Mouse (Mus musculus): ENCODE measurements around the gene Ccdc88c. TPM values are rescaled to one million over a fixed set of nuclear protein-coding genes. Genes with fewer than 3 reads are reported as not detected.

The Ccdc88c gene
- polyA plus RNA-seq, 1 experiment: 18.0 TPM

- TF ChIP-seq MYOD1 (IDR thresholded peaks at IDR 0.05; ENCODE audit: control insufficient read depth in 1 of 3, insufficient read length in 2 of 3, low read depth in 2 of 3) (no peak), TCF12 (IDR thresholded peaks at IDR 0.05; ENCODE audit: insufficient read depth, poor library complexity, severe bottlenecking) (no peak), POLR2AphosphoS2 (IDR thresholded peaks at IDR 0.05; ENCODE audit: insufficient read length, low read depth) (no peak), E2F4 (IDR thresholded peaks at IDR 0.05; ENCODE audit: insufficient read depth) (no peak), CEBPB (IDR thresholded peaks at IDR 0.05; ENCODE audit: insufficient read depth, poor library complexity, severe bottlenecking) (no peak), MAX (IDR thresholded peaks at IDR 0.05; ENCODE audit: low read depth) (no peak), SRF (IDR thresholded peaks at IDR 0.05; ENCODE audit: control insufficient read depth, insufficient read length, low read depth) (no peak), POLR2A (IDR thresholded peaks at IDR 0.05; ENCODE audit: insufficient read length, low read depth) (no peak), REST (IDR thresholded peaks at IDR 0.05; ENCODE audit: insufficient read depth, insufficient read length) (no peak)
- Histone ChIP-seq H3K79me2 (ENCODE audit: control insufficient read depth, insufficient read depth) (no peaks in the 10 kb centered on the region), H3K27me3 (ENCODE audit: control insufficient read depth, insufficient read depth, insufficient read length) (peaks cover 17% of the 10 kb centered on the region), H3K4me2 (ENCODE audit: low read depth) (no peak overlapping the region), H3K36me3 (ENCODE audit: control insufficient read depth, insufficient read depth) (no peaks in the 10 kb centered on the region), H3K4me3 (no peak overlapping the region), H3ac (ENCODE audit: control insufficient read depth, insufficient read length) (no peak overlapping the region)
Observed at GRCm38 (mm10) chr12:100883168-100883567, 145.7 kb downstream of the Ccdc88c start.

GRCm38 (mm10) chr12:100878556-100878955 is 150.3 kb downstream of the Ccdc88c start:
- Histone ChIP-seq H3K4me3 (no peak overlapping the region), H3K27me3 (ENCODE audit: control insufficient read depth, insufficient read depth, insufficient read length) (no peaks in the 10 kb centered on the region)
- TF ChIP-seq TCF12 (IDR thresholded peaks at IDR 0.05; ENCODE audit: insufficient read depth, poor library complexity, severe bottlenecking): no peak
- no peak for TF ChIP-seq REST (IDR thresholded peaks at IDR 0.05; ENCODE audit: insufficient read depth, insufficient read length)
- no peak for TF ChIP-seq E2F4 (IDR thresholded peaks at IDR 0.05; ENCODE audit: insufficient read depth)
- TF ChIP-seq POLR2AphosphoS2 (IDR thresholded peaks at IDR 0.05; ENCODE audit: insufficient read length, low read depth): no peak
- TF ChIP-seq MYOD1 (IDR thresholded peaks at IDR 0.05; ENCODE audit: control insufficient read depth in 1 of 3, insufficient read length in 2 of 3, low read depth in 2 of 3): no peak
- no peak for TF ChIP-seq USF1 (IDR thresholded peaks at IDR 0.05; ENCODE audit: low read depth)
- no peak for TF ChIP-seq TCF3 (IDR thresholded peaks at IDR 0.05; ENCODE audit: insufficient read length, low read depth)
- no peak for TF ChIP-seq MYOG (IDR thresholded peaks at IDR 0.05; ENCODE audit: control insufficient read depth in 1 of 3, insufficient read depth in 1 of 3, insufficient read length in 2 of 3, low read depth in 2 of 3)
- no peak for TF ChIP-seq SRF (IDR thresholded peaks at IDR 0.05; ENCODE audit: control insufficient read depth, insufficient read length, low read depth)
- TF ChIP-seq POLR2A (IDR thresholded peaks at IDR 0.05; ENCODE audit: insufficient read length, low read depth): no peak
- no peak for TF ChIP-seq CEBPB (IDR thresholded peaks at IDR 0.05; ENCODE audit: insufficient read depth, poor library complexity, severe bottlenecking)

GRCm38 (mm10) chr12:100877936-100878335 is 150.9 kb downstream of the Ccdc88c start:
- Histone ChIP-seq H3K4me2 (ENCODE audit: low read depth) (no peak overlapping the region), H3K79me2 (ENCODE audit: control insufficient read depth, insufficient read depth) (no peaks in the 10 kb centered on the region), H3K4me3 (no peak overlapping the region), H3ac (ENCODE audit: control insufficient read depth, insufficient read length) (no peak overlapping the region), H3K27me3 (ENCODE audit: control insufficient read depth, insufficient read depth, insufficient read length) (no peaks in the 10 kb centered on the region), H3K36me3 (ENCODE audit: control insufficient read depth, insufficient read depth) (no peaks in the 10 kb centered on the region)
- TF ChIP-seq MYOG (IDR thresholded peaks at IDR 0.05; ENCODE audit: control insufficient read depth in 1 of 3, insufficient read depth in 1 of 3, insufficient read length in 2 of 3, low read depth in 2 of 3) (no peak), MAX (IDR thresholded peaks at IDR 0.05; ENCODE audit: low read depth) (no peak), E2F4 (IDR thresholded peaks at IDR 0.05; ENCODE audit: insufficient read depth) (no peak), POLR2AphosphoS2 (IDR thresholded peaks at IDR 0.05; ENCODE audit: insufficient read length, low read depth) (no peak), SRF (IDR thresholded peaks at IDR 0.05; ENCODE audit: control insufficient read depth, insufficient read length, low read depth) (no peak), TCF12 (IDR thresholded peaks at IDR 0.05; ENCODE audit: insufficient read depth, poor library complexity, severe bottlenecking) (no peak), TCF3 (IDR thresholded peaks at IDR 0.05; ENCODE audit: insufficient read length, low read depth) (no peak), POLR2A (IDR thresholded peaks at IDR 0.05; ENCODE audit: insufficient read length, low read depth) (no peak), CEBPB (IDR thresholded peaks at IDR 0.05; ENCODE audit: insufficient read depth, poor library complexity, severe bottlenecking) (no peak)

More at GRCm38 (mm10) chr12:100878556-100878955, 150.3 kb downstream of the Ccdc88c start:
- Histone ChIP-seq H3K4me2 (ENCODE audit: low read depth) (no peak overlapping the region), H3ac (ENCODE audit: control insufficient read depth, insufficient read length) (no peak overlapping the region), H3K79me2 (ENCODE audit: control insufficient read depth, insufficient read depth) (no peaks in the 10 kb centered on the region), H3K36me3 (ENCODE audit: control insufficient read depth, insufficient read depth) (no peaks in the 10 kb centered on the region)

GRCm38 (mm10) chr12:100875960-100876359 is 152.9 kb downstream of the Ccdc88c start:
- TF ChIP-seq TCF12 (IDR thresholded peaks at IDR 0.05; ENCODE audit: insufficient read depth, poor library complexity, severe bottlenecking) (no peak), MYOD1 (IDR thresholded peaks at IDR 0.05; ENCODE audit: control insufficient read depth in 1 of 3, insufficient read length in 2 of 3, low read depth in 2 of 3) (no peak), E2F4 (IDR thresholded peaks at IDR 0.05; ENCODE audit: insufficient read depth) (no peak), CEBPB (IDR thresholded peaks at IDR 0.05; ENCODE audit: insufficient read depth, poor library complexity, severe bottlenecking) (no peak), POLR2A (IDR thresholded peaks at IDR 0.05; ENCODE audit: insufficient read length, low read depth) (no peak), USF1 (IDR thresholded peaks at IDR 0.05; ENCODE audit: low read depth) (no peak), TCF3 (IDR thresholded peaks at IDR 0.05; ENCODE audit: insufficient read length, low read depth) (no peak), SRF (IDR thresholded peaks at IDR 0.05; ENCODE audit: control insufficient read depth, insufficient read length, low read depth) (no peak), MAX (IDR thresholded peaks at IDR 0.05; ENCODE audit: low read depth) (no peak), REST (IDR thresholded peaks at IDR 0.05; ENCODE audit: insufficient read depth, insufficient read length) (no peak), POLR2AphosphoS2 (IDR thresholded peaks at IDR 0.05; ENCODE audit: insufficient read length, low read depth) (no peak), MYOG (IDR thresholded peaks at IDR 0.05; ENCODE audit: control insufficient read depth in 1 of 3, insufficient read depth in 1 of 3, insufficient read length in 2 of 3, low read depth in 2 of 3) (no peak)
- H3K4me2 ChIP-seq (ENCODE audit: low read depth): no peak overlapping the region
- no peaks in the 10 kb centered on the region for H3K27me3 ChIP-seq (ENCODE audit: control insufficient read depth, insufficient read depth, insufficient read length)
- H3K36me3 ChIP-seq (ENCODE audit: control insufficient read depth, insufficient read depth): no peaks in the 10 kb centered on the region
- no peaks in the 10 kb centered on the region for H3K79me2 ChIP-seq (ENCODE audit: control insufficient read depth, insufficient read depth)
- H3K4me3 ChIP-seq: no peak overlapping the region
- no peak overlapping the region for H3ac ChIP-seq (ENCODE audit: control insufficient read depth, insufficient read length)
